Mouse (Mus musculus) liver, postnatal 0 days (tissue): ENCODE results near the gene Mdm2.

Experiments
- CTCF ChIP-seq: sonication (generic); IDR thresholded peaks from 2 replicates; pipeline ENCODE4 v1.5.1; 2016; ENCODE audit warnings: antibody characterized with exemption, low read depth
- EP300 ChIP-seq: IDR thresholded peaks from 2 replicates; pipeline ENCODE4 v1.6.1; 2016; ENCODE audit warnings: antibody characterized with exemption, low read depth, mild to moderate bottlenecking

DNA sequence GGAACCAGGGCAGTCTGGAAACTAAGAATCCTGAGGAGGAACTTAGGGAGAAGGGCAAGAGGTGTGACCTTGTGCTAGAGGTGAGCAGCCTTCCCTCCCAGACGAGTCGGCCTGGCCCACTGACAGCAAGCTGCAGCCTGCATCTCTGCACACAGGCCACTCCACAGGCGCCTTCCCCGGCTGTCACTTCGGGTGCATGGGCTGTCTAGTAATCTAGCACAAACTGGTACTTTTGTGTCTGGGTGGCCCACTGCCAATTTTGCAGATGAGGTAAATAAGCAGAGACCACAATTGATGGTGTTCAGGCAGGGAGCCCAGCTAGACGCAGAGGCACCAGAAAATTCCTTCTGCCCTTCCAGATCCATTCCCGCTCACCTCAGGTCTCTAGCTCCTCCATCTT is 37.9 kb downstream of the Mdm2 start:
- no peak for TF ChIP-seq CTCF
- no peak for TF ChIP-seq EP300
